Comparison of ENCODE assay signal across 16 mouse cellular contexts in genomic region chr4:65548561-65548960, GRCm38 (mm10). TPM values are rescaled to one million over a fixed set of nuclear protein-coding genes. Genes with fewer than 3 reads are reported as not detected.
A peak's percentile ranks its signal among the peaks of the same experiment; 100 is the strongest.
DNase-seq lines count a peak whose midpoint lies in the region; ATAC-seq lines count a peak whose summit lies in the region.
"Had no signal": no experiment of that assay in that cellular context is flagged by ENCODE, and none has a peak within 500 bp of the region (broad histone marks: within the 10 kb centered on the region; RNA-seq: fewer than 3 reads in every experiment).

No protein-coding gene starts in this region.

- H3K27ac ChIP-seq in lung, embryonic 15.5 days, result peak overlapping the region; percentile 41; the same call in 1 of the 2 replicates
- H3K27ac ChIP-seq in limb, embryonic 10.5 days, result no peak overlapping the region
- H3K27ac ChIP-seq: forebrain, embryonic 10.5 days; heart, embryonic 13.5 days had no signal

- H3K4me1 ChIP-seq in lung, embryonic 15.5 days, result no peaks in the 10 kb centered on the region
- H3K4me1 ChIP-seq in limb, embryonic 10.5 days, result no peaks in the 10 kb centered on the region
- H3K4me1 ChIP-seq: forebrain, embryonic 10.5 days; heart, embryonic 13.5 days; megakaryocyte, embryonic 14.5 days had no signal

- H3K4me3 ChIP-seq in lung, embryonic 15.5 days, result no peak overlapping the region
- H3K4me3 ChIP-seq in limb, embryonic 10.5 days, result no peak overlapping the region
- H3K4me3 ChIP-seq: forebrain, embryonic 10.5 days; heart, embryonic 13.5 days; megakaryocyte, embryonic 14.5 days had no signal

- WGBS in lung, embryonic 15.5 days, result 42% methylated on average over 6 of the region's 6 CpGs
- 80% methylated on average over 6 of the region's 6 CpGs for WGBS in limb, embryonic 10.5 days

- no peak for DNase-seq in frontal cortex, postnatal 36 days (ENCODE audit: low spot score in 2 of 2)
- peak; percentile 57 for DNase-seq in NIH3T3 (ENCODE audit: low read depth)
- peak; percentile 64 for DNase-seq in gastrocnemius, postnatal 25 days
- no peak for DNase-seq in layer of hippocampus, adult 18-20 months (ENCODE audit: low spot score in 2 of 2)
- DNase-seq in limb, embryonic 10.5 days (ENCODE audit: low spot score), result no peak
- DNase-seq: cerebellum, adult 11 months; kidney, postnatal 25 days; liver; retina, postnatal 1 day; thymus, postnatal 14 days had no signal

- no peak overlapping the region for H3K9ac ChIP-seq in lung, embryonic 15.5 days
- H3K9ac ChIP-seq: heart, embryonic 13.5 days had no signal

- H3K36me3 ChIP-seq in lung, embryonic 15.5 days, result no peaks in the 10 kb centered on the region
- no peaks in the 10 kb centered on the region for H3K36me3 ChIP-seq in limb, embryonic 10.5 days
- H3K36me3 ChIP-seq: forebrain, embryonic 10.5 days; heart, embryonic 13.5 days had no signal

- no peaks in the 10 kb centered on the region for H3K27me3 ChIP-seq in lung, embryonic 15.5 days
- no peaks in the 10 kb centered on the region for H3K27me3 ChIP-seq in limb, embryonic 10.5 days (ENCODE audit: low read depth, poor library complexity, severe bottlenecking)
- H3K27me3 ChIP-seq: heart, embryonic 13.5 days; megakaryocyte, embryonic 14.5 days had no signal

- H3K9me3 ChIP-seq in lung, embryonic 15.5 days, result no peaks in the 10 kb centered on the region
- no peaks in the 10 kb centered on the region for H3K9me3 ChIP-seq in limb, embryonic 10.5 days (replicated peaks)
- H3K9me3 ChIP-seq: forebrain, embryonic 10.5 days; heart, embryonic 13.5 days; megakaryocyte, embryonic 14.5 days had no signal

- no peak overlapping the region for H3K4me2 ChIP-seq in lung, embryonic 15.5 days
- H3K4me2 ChIP-seq: heart, embryonic 13.5 days had no signal

- peak; percentile 20; the same call in 1 of the 2 replicates for ATAC-seq in frontal cortex, adult (ENCODE audit: low TSS enrichment)
- peak; percentile 46; the same call in 1 of the 2 replicates for ATAC-seq in lung, embryonic 15.5 days (ENCODE audit: borderline replicate concordance, extremely low read depth, low FRiP score, low TSS enrichment)
- no peak for ATAC-seq in monocyte, adult 5-6 weeks (replicated peaks; ENCODE audit: insufficient number of reproducible peaks, low FRiP score, low TSS enrichment, poor library complexity, severe bottlenecking)

RNA-seq across cellular contexts. Expression of gene Trim32, which starts 56.2 kb away (rescaled TPM):
- total RNA-seq in gastrocnemius, postnatal 25 days (2021), result 10 to 100 TPM; 10.5 to 12.0 TPM
- 46.1 and 46.2 TPM in 2 replicates for polyA plus RNA-seq in lung, embryonic 15.5 days (2015; fragmentation: Nextera tagmentation; extraction: Ambion mirVana)
- total RNA-seq in layer of hippocampus, adult 18-20 months (2021), result 100 to 1,000 TPM; 207 to 219 TPM
- 61.3 and 64.1 TPM in 2 replicates for polyA plus RNA-seq in limb, embryonic 10.5 days (2016; fragmentation: Nextera tagmentation; extraction: Ambion mirVana)
- 0.75 to 4.9 TPM (median 4.1 TPM) in 3 replicates for total RNA-seq in monocyte, adult 5-6 weeks (2017)

Comparison
In these comparisons a context has a peak if more than half of its experiments do, and no peak if none do; other contexts are left out.
1. DNase-seq: peak in NIH3T3 (single experiment) and gastrocnemius, postnatal 25 days (single experiment); none in frontal cortex, postnatal 36 days (0 of 2), layer of hippocampus, adult 18-20 months (0 of 2) and limb, embryonic 10.5 days (single experiment).
2. RNA of gene Trim32, which starts 56.2 kb away (total RNA-seq): 207 to 219 TPM in layer of hippocampus, adult 18-20 months; 10.5 to 12.0 TPM in gastrocnemius, postnatal 25 days and 0.75 to 4.9 TPM in monocyte, adult 5-6 weeks; every median in the first group is over 10 times any median in the second.